Mouse (Mus musculus): ENCODE measurements around the gene Sap25. TPM values are rescaled to one million over a fixed set of nuclear protein-coding genes. Genes with fewer than 3 reads are reported as not detected.
"Not testable (repeated sequence)": the region's sequence is repeated elsewhere in the genome, so short reads cannot be mapped to it uniquely, and the experiment has no call there.

Gene Sap25
- total RNA-seq, 2 experiments from 2014 or later: 8.4 to 16.4 TPM

DNA sequence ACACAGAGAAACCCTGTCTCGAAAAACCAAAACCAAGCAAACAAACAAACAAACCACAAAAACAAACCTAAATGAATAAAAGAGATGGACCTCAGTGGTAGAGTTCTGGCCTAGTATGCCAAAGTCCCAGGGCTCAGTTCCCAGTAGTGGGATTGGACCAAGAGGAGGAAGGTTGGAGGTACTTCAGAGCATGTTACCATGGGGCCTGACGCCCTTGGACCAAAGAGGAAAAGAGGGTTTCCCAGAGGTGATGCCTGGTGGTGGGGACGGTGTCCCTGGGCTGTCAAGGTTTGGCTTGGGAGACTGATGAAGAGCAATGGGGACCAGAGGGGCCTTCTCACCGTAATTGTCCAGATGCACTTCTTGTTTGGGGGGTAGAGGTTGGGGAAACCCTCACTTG, 31.1 kb upstream of the Sap25 start:
- TF ChIP-seq CTCF (conservative IDR thresholded peaks at IDR 0.05): no peak
- DNase-seq (ENCODE audit: low spot score in 2 of 2): no peak
- Histone ChIP-seq H3K4me3 (no peak overlapping the region), H3K27ac (no peak overlapping the region)

- Histone ChIP-seq H3K27ac (peak overlapping the region; percentile 28; the same call in 1 of the 2 replicates), H3K4me3 (no peak overlapping the region)
- TF ChIP-seq CTCF (conservative IDR thresholded peaks at IDR 0.05): no peak
- no peak for DNase-seq (ENCODE audit: low spot score in 2 of 2)
These were observed 30.4 kb upstream of the Sap25 start for GRCm38 (mm10) chr5:137610548-137611244.

DNA sequence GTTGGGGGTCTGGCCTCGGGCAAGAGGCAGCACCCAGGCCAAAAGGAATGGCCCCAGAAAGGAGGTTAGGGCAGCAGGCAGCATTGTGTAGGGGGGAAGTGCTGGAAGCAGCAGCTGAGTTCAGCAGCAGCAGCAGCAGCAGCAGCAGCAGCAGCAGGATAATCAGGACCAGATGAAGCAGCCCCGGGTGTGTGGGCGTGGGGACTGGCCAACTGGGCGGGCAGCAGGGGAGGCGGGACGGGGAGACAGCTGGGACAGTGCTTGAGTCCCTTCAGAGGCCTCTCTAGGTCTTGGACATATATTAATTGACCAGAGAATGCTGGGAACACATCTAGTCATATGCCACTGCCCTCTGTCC, 29.9 kb upstream of the Sap25 start:
- DNase-seq (ENCODE audit: low spot score in 2 of 2): no peak
- no peak overlapping the region for H3K4me3 ChIP-seq
- no peak for TF ChIP-seq CTCF (conservative IDR thresholded peaks at IDR 0.05)
- peak overlapping the region; percentile 28; the same call in 1 of the 2 replicates for H3K27ac ChIP-seq

DNA sequence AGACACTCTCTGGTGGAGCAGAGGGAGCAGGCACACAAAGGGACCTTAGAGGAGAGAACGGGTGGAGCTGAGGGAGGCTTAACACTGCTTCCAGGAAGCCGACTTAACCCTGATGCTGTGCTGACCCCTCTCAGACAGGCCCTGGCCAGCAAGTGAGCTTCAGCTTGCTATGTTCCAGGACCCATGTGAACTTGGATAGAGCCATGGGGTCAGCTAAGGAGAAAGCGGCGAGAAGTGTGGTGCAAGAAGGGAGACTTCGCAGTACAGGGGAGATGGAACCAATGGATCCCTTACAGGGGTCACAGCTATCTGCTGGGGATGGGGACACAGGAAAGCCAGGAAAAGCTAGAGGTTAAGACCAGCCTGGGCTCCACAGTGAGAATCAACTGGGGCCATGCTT, 28.1 kb upstream of the Sap25 start:
- TF ChIP-seq CTCF (conservative IDR thresholded peaks at IDR 0.05): no peak
- H3K27ac ChIP-seq: no peak overlapping the region

GRCm38 (mm10) chr5:137613550-137613949, 27.6 kb upstream of the Sap25 start, which contains the start of gene Pcolce:
Pcolce (minus strand) TSS chr5:137613784.
- no peak for TF ChIP-seq CTCF (conservative IDR thresholded peaks at IDR 0.05)
- no peak for DNase-seq (ENCODE audit: low spot score in 2 of 2)
- H3K4me3 ChIP-seq: no peak within 1 kb of the TSS
- no peak within 1 kb of the TSS for H3K27ac ChIP-seq

More for the DNA sequence above, 28.1 kb upstream of the Sap25 start:
- H3K4me3 ChIP-seq: no peak overlapping the region
- no peak for DNase-seq (ENCODE audit: low spot score in 2 of 2)

- not testable (repeated sequence) for DNase-seq (ENCODE audit: low spot score in 2 of 2)
- peak; percentile 58 for TF ChIP-seq CTCF (conservative IDR thresholded peaks at IDR 0.05)
These were observed 26.2 kb upstream of the Sap25 start for GRCm38 (mm10) chr5:137614921-137615320.

DNA sequence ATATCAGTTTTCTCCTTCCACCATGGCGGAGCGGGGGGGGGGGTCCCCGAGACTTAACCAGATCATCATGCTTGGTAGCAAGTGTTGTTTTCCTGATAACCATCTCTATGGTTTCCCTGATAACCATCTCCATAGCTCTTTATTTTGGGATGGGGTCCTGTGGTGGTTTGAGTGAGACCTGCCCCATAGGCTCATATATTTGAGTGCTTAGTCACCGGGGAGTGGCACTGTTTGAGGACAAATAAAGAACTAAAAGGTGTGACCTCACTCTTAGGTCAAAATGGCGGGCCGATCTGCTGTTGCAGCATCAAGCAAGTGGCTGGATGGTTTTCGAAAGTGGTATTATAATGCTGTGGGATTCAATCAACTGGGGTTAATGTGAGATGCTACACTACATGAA, 25.8 kb upstream of the Sap25 start:
- no peak for TF ChIP-seq CTCF (conservative IDR thresholded peaks at IDR 0.05)
- DNase-seq (ENCODE audit: low spot score in 2 of 2): no peak
- Histone ChIP-seq H3K4me3 (no peak overlapping the region), H3K27ac (no peak overlapping the region)

More at GRCm38 (mm10) chr5:137614921-137615320, 26.2 kb upstream of the Sap25 start:
- not testable (repeated sequence) for H3K27ac ChIP-seq, H3K4me3 ChIP-seq

- Histone ChIP-seq H3K27ac (no peak overlapping the region), H3K4me3 (no peak overlapping the region)
- DNase-seq (ENCODE audit: low spot score in 2 of 2): no peak
- no peak for TF ChIP-seq CTCF (conservative IDR thresholded peaks at IDR 0.05)
These were observed 17.1 kb upstream of the Sap25 start for GRCm38 (mm10) chr5:137623937-137624530.

DNA sequence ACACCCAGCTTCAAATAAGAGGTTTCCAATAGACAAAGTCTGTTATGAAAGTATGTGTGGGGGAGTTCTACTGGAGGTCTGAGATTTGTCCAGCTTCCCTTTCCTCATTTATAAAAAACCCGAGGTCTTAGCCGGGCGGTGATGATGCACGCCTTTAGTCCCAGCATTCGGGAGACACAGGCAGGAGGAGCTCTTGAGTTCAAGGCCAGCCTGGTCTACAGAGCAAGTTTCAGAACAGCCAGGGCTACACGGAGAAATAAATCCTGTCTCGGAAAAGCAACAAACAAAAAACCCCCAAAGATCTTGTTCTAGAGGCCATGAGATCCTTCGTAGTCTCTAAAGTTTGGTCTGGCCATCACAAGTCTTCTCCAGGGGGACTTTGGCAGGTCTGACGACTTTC, 13.1 kb upstream of the Sap25 start:
- DNase-seq (ENCODE audit: low spot score in 2 of 2): no peak
- Histone ChIP-seq H3K4me3 (peak overlapping the region; percentile 77), H3K27ac (peak overlapping the region; percentile 98)
- no peak; the same call in 1 of the 2 replicates for TF ChIP-seq CTCF (conservative IDR thresholded peaks at IDR 0.05)

GRCm38 (mm10) chr5:137628498-137629305, 12.4 kb upstream of the Sap25 start, which contains the start of the genes Fbxo24, Lrch4 and Gm20605:
Fbxo24 (minus strand) TSS chr5:137629002.
Lrch4 (plus strand) TSS chr5:137629121.
Gm20605 (plus strand) TSS chr5:137629175.
- 0 out of 2 replicates have a peak, but pooled peaks have one; percentile 11 for TF ChIP-seq CTCF (conservative IDR thresholded peaks at IDR 0.05)
- Histone ChIP-seq H3K4me3 (peak within 1 kb of the TSS; percentile 94), H3K27ac (peak within 1 kb of the TSS; percentile 98)
- DNase-seq (ENCODE audit: low spot score in 2 of 2): peak; percentile 97 to 100

GRCm38 (mm10) chr5:137629306-137629721, 11.8 kb upstream of the Sap25 start:
- TF ChIP-seq CTCF (conservative IDR thresholded peaks at IDR 0.05): no peak
- Histone ChIP-seq H3K27ac (peak overlapping the region; percentile 94), H3K4me3 (peak overlapping the region; percentile 94)
- peak in 1 of 2 experiments; percentile 37 for DNase-seq (ENCODE audit: low spot score in 2 of 2)

DNA sequence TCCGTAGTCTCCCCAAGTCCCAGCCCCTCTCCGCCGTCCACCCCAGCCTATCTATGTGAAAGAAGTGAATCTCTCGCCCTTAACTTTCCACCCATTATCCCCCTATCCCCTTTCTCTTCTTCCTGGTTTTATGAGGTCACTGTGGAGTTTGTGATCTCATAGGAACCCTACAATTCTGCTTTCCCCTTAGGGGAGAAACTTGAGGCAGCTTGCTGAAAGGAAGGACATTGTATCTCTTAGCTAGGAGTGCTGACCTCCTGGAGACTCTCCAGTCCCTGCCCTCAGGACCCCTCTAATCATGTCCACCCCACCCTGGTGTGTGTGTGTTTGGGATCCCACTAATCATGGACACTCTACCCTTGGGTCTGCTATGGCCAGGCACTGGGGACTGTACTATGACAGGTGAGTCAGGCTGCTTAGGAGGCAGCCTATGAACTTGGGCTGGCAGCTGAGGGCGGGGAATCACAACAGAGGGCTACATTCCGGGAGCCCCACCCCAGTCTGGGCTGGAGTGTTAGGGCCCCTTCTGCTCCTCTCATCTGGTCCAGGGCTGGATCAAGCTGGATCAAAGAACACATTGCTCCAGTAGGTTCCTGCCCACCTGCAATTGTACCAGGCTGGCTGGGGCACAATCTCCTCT, 11.1 kb upstream of the Sap25 start:
- peak overlapping the region; percentile 94 for H3K4me3 ChIP-seq
- H3K27ac ChIP-seq: peak overlapping the region; percentile 94
- no peak for DNase-seq (ENCODE audit: low spot score in 2 of 2)
- TF ChIP-seq CTCF (conservative IDR thresholded peaks at IDR 0.05): no peak

Data from layer of hippocampus, adult 2 months (tissue).